Mouse (Mus musculus) liver, embryonic 13.5 days (tissue): ENCODE results near the gene Fntb. TPM values are rescaled to one million over a fixed set of nuclear protein-coding genes. Genes with fewer than 3 reads are reported as not detected.

Experiments
- ATAC-seq: fragments of 200-750 bp; cut with Nextera tagmentation; 2 replicates; pipeline ENCODE4 v1.8.0; 2017; ENCODE audit warnings: low read depth, mild to moderate bottlenecking, moderate number of reproducible peaks, moderate library complexity
- DNase-seq: peaks from one replicate; pipeline ENCODE4 v3.0.0; 2022
- H3K27ac ChIP-seq: fragments of 300-500 bp; sonication (generic); 2 replicates; pipeline ENCODE4 v1.5.1; 2015; ENCODE audit warnings: moderate library complexity, mild to moderate bottlenecking, inconsistent platforms
- H3K27me3 ChIP-seq: fragments of 300-500 bp; sonication (generic); 2 replicates; pipeline ENCODE4 v1.6.1; 2015; ENCODE audit warnings: mild to moderate bottlenecking, inconsistent platforms
- H3K36me3 ChIP-seq: fragments of 300-500 bp; sonication (generic); 2 replicates; pipeline ENCODE4 v1.6.1; 2015; ENCODE audit warnings: mild to moderate bottlenecking, inconsistent platforms
- H3K4me1 ChIP-seq: fragments of 300-500 bp; sonication (generic); replicated peaks from 2 replicates; pipeline ENCODE4 v1.6.1; 2015; ENCODE audit warnings: inconsistent platforms
- H3K4me2 ChIP-seq: fragments of 300-500 bp; sonication (generic); 2 replicates; pipeline ENCODE4 v1.6.1; 2015; ENCODE audit warnings: inconsistent platforms, mild to moderate bottlenecking, moderate library complexity
- H3K4me3 ChIP-seq: fragments of 300-500 bp; sonication (generic); replicated peaks from 2 replicates; pipeline ENCODE4 v1.5.1; 2015; ENCODE audit warnings: mild to moderate bottlenecking, inconsistent platforms
- H3K9ac ChIP-seq: fragments of 300-500 bp; sonication (generic); 2 replicates; pipeline ENCODE4 v1.6.1; 2015; ENCODE audit warnings: mild to moderate bottlenecking, inconsistent platforms
- H3K9me3 ChIP-seq: fragments of 300-500 bp; sonication (generic); replicated peaks from 2 replicates; pipeline ENCODE4 v1.6.1; 2016; ENCODE audit warnings: inconsistent platforms
- WGBS: fragments of 180-500 bp; shearing (Covaris S2); methylation state at CpG from one replicate; pipeline ENCODE4 v1.1.7; 2015; ENCODE audit not compliant: insufficient replicate concordance; 5-methylcytosine and 5-hydroxymethylcytosine counted together
- polyA plus RNA-seq: library from polyadenylated mRNA; unstranded; fragments of >200 nt; fragmentation: Nextera tagmentation; extraction: Ambion mirVana; gene quantifications from 2 replicates; pipeline ENCODE4 v1.2.1, GENCODE M21; 2015

Fntb gene
- polyA plus RNA-seq, 1 experiment from 2014 or later, result 22.2 TPM

DNA sequence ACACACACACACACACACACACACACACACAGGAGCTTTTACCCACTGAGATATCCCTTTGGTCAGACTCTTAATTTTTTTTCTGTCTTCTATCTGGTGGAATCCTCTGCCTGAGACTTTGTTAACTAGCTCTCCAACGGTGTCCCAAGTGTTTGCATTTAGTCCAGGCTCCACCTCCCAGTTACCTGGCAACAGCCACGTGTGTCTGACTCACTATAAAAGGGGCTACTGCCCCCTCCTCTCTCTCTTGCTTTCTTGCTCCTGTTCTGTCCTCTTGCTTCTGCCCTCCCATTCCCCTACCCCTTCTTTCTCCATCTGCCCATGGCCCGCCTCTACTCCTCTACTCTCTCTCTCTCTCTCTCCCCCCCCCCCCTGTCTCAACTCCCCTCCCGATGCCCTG, 200.5 kb downstream of the Fntb start:
- 32% methylated on average over 4 of the region's 4 CpGs for WGBS
- DNase-seq, result no peak
- no peak for ATAC-seq

More for the DNA sequence above, 200.5 kb downstream of the Fntb start:
- Histone ChIP-seq H3K27me3 (no peaks in the 10 kb centered on the region), H3K4me1 (peaks cover 9% of the 10 kb centered on the region), H3K4me3 (no peak overlapping the region), H3K4me2 (no peak overlapping the region), H3K9me3 (no peaks in the 10 kb centered on the region), H3K9ac (no peak overlapping the region), H3K36me3 (no peaks in the 10 kb centered on the region), H3K27ac (no peak overlapping the region)

Other genes starting within 250 kb of the Fntb start
- gene Plekhg3, start 234.7 kb upstream of the Fntb start, polyA plus RNA-seq, result 1.7 and 1.9 TPM in 2 replicates
- 39.7 and 53.3 TPM in 2 replicates for gene Sptb, start 55.0 kb upstream of the Fntb start, polyA plus RNA-seq
- gene Churc1, start 51 bp upstream of the Fntb start, polyA plus RNA-seq, result 91.5 and 100 TPM in 2 replicates
- gene Gpx2, start 30.0 kb downstream of the Fntb start, polyA plus RNA-seq, result 0.16 TPM in 1 of 2 replicates, not detected in the other
- 0.37 and 0.41 TPM in 2 replicates for gene Rab15, start 57.3 kb downstream of the Fntb start, polyA plus RNA-seq
- gene Max, start 196.6 kb downstream of the Fntb start, polyA plus RNA-seq, result 9.1 and 10.3 TPM in 2 replicates